ENCODE assay signal across 22 mouse cellular contexts in genomic region chr12:81888954-81889353, GRCm38 (mm10).
"Had no signal": no experiment of that assay in that cellular context is flagged by ENCODE, and none has a peak within 500 bp of the region (broad histone marks: within the 10 kb centered on the region; RNA-seq: fewer than 3 reads in every experiment).

No protein-coding gene starts in this region.

- H3K4me3 ChIP-seq: heart, adult 2 months; heart, embryonic 13.5 days; heart, embryonic 15.5 days; hindbrain, embryonic 13.5 days; hindbrain, embryonic 15.5 days; layer of hippocampus, adult 2 months; limb, embryonic 13.5 days; limb, embryonic 15.5 days; liver, embryonic 12.5 days had no signal

- H3K4me1 ChIP-seq: hindbrain, embryonic 15.5 days; limb, embryonic 15.5 days had no signal

- H3K36me3 ChIP-seq: heart, embryonic 13.5 days; heart, embryonic 15.5 days; hindbrain, embryonic 13.5 days; hindbrain, embryonic 15.5 days; limb, embryonic 13.5 days; limb, embryonic 15.5 days; liver, embryonic 12.5 days had no signal

- DNase-seq: gastrocnemius, postnatal 10 days; gastrocnemius, postnatal 25 days; heart, adult 2 months; heart, postnatal 14 days; heart, postnatal 36 days; kidney, adult 11 months; kidney, adult 8-10 months; kidney, postnatal 10 days; kidney, postnatal 25 days; kidney, postnatal 4 days; layer of hippocampus, postnatal 36 days; left cerebral cortex, postnatal 4 days had no signal

- H3K27me3 ChIP-seq: heart, embryonic 13.5 days; heart, embryonic 15.5 days; hindbrain, embryonic 13.5 days; hindbrain, embryonic 15.5 days; limb, embryonic 13.5 days; limb, embryonic 15.5 days; liver, embryonic 12.5 days had no signal

- H3K27ac ChIP-seq: heart, adult 2 months; heart, embryonic 13.5 days; heart, embryonic 15.5 days; hindbrain, embryonic 13.5 days; hindbrain, embryonic 15.5 days; hindbrain, postnatal 0 days; layer of hippocampus, adult 2 months; limb, embryonic 13.5 days; limb, embryonic 15.5 days; liver, embryonic 12.5 days had no signal

- ATAC-seq: hindbrain, postnatal 0 days; intestine, embryonic 16.5 days; liver, embryonic 12.5 days had no signal
